ENCODE assay signal across 22 mouse cellular contexts in genomic region chr15:82979531-82979930, GRCm38 (mm10). TPM values are rescaled to one million over a fixed set of nuclear protein-coding genes. Genes with fewer than 3 reads are reported as not detected.
DNase-seq lines count a peak whose midpoint lies in the region; ATAC-seq and TF ChIP-seq lines count a peak whose summit lies in the region.
"Had no signal": no experiment of that assay in that cellular context is flagged by ENCODE, and none has a peak within 500 bp of the region (broad histone marks: within the 10 kb centered on the region; RNA-seq: fewer than 3 reads in every experiment).

No protein-coding gene starts in this region.

- H3K4me1 ChIP-seq in forebrain, embryonic 14.5 days (ENCODE audit: control insufficient read depth, insufficient read depth, low read length) = peaks cover 31% of the 10 kb centered on the region
- H3K4me1 ChIP-seq in forebrain, embryonic 11.5 days (replicated peaks; ENCODE audit: control insufficient read depth, insufficient read depth, low read length) = peaks cover 20% of the 10 kb centered on the region
- peaks cover 59% of the 10 kb centered on the region for H3K4me1 ChIP-seq in embryonic facial prominence, embryonic 10.5 days
- H3K4me1 ChIP-seq in midbrain, postnatal 0 days (ENCODE audit: insufficient read depth, low read length) = peaks cover 20% of the 10 kb centered on the region; the same call in 1 of the 2 replicates

- H3K9me3 ChIP-seq in forebrain, embryonic 14.5 days (replicated peaks; ENCODE audit: control insufficient read depth, low read length) = no peaks in the 10 kb centered on the region
- no peaks in the 10 kb centered on the region; the same call in 1 of the 2 replicates for H3K9me3 ChIP-seq in forebrain, embryonic 11.5 days (ENCODE audit: control insufficient read depth, low read length)
- H3K9me3 ChIP-seq in embryonic facial prominence, embryonic 10.5 days = no peaks in the 10 kb centered on the region
- H3K9me3 ChIP-seq in midbrain, postnatal 0 days (ENCODE audit: low read length) = no peaks in the 10 kb centered on the region
- H3K9me3 ChIP-seq: embryonic facial prominence, embryonic 12.5 days; forebrain, embryonic 12.5 days; forebrain, embryonic 15.5 days; G1E had no signal

- ATAC-seq in forebrain, embryonic 14.5 days = no peak
- no peak for ATAC-seq in forebrain, embryonic 11.5 days (replicated peaks; ENCODE audit: low FRiP score)
- ATAC-seq in midbrain, postnatal 0 days (ENCODE audit: low FRiP score) = no peak
- ATAC-seq: CD4-positive, CD25-positive, alpha-beta regulatory T cell, adult 4 months; forebrain, embryonic 15.5 days; forebrain, postnatal 0 days had no signal

- no peak overlapping the region for H3K4me2 ChIP-seq in forebrain, embryonic 14.5 days (ENCODE audit: low read length)
- H3K4me2 ChIP-seq in forebrain, embryonic 11.5 days (ENCODE audit: low read depth, low read length, severe bottlenecking) = no peak overlapping the region
- H3K4me2 ChIP-seq in midbrain, postnatal 0 days (ENCODE audit: low read depth, low read length, poor library complexity, severe bottlenecking) = no peak overlapping the region
- H3K4me2 ChIP-seq: embryonic facial prominence, embryonic 12.5 days; forebrain, embryonic 12.5 days; forebrain, embryonic 15.5 days had no signal

- DNase-seq in forebrain, embryonic 14.5 days (ENCODE audit: low spot score) = no peak
- DNase-seq in forebrain, embryonic 11.5 days (ENCODE audit: low spot score) = no peak
- DNase-seq in NIH3T3 (ENCODE audit: low read depth) = peak; percentile 52
- DNase-seq in embryonic facial prominence, embryonic 10.5 days (ENCODE audit: low spot score) = no peak
- DNase-seq in neural tube, embryonic 10.5 days (ENCODE audit: extremely low spot score, low spot score) = no peak
- no peak for DNase-seq in midbrain, postnatal 0 days (ENCODE audit: low spot score)
- DNase-seq: adrenal gland, adult 8-10 months; adrenal gland, postnatal 14 days; adrenal gland, postnatal 36 days; B cell, adult 2 months; cerebellum, adult 11-12 months; cerebellum, adult 2 months; cerebellum, adult 9-10 months; cerebellum, postnatal 25 days; embryo, embryonic 11 days; forebrain, postnatal 0 days had no signal

- 90% methylated on average over 1 of the region's 1 CpGs for WGBS in forebrain, embryonic 14.5 days
- WGBS in forebrain, embryonic 11.5 days = 90% methylated on average over 1 of the region's 1 CpGs
- WGBS in embryonic facial prominence, embryonic 10.5 days = 88% methylated on average over 1 of the region's 1 CpGs
- WGBS in midbrain, postnatal 0 days = 92% methylated on average over 1 of the region's 1 CpGs

- H3K4me3 ChIP-seq in forebrain, embryonic 14.5 days (ENCODE audit: low read depth, low read length) = no peak overlapping the region
- H3K4me3 ChIP-seq in forebrain, embryonic 11.5 days (ENCODE audit: low read depth, low read length) = no peak overlapping the region
- no peak overlapping the region for H3K4me3 ChIP-seq in embryonic facial prominence, embryonic 10.5 days
- no peak overlapping the region for H3K4me3 ChIP-seq in midbrain, postnatal 0 days (ENCODE audit: low read depth, low read length)
- H3K4me3 ChIP-seq: embryonic facial prominence, embryonic 12.5 days; forebrain, embryonic 12.5 days; forebrain, embryonic 15.5 days had no signal

- 0 out of 2 replicates have a peak overlapping the region, but pooled peaks have one; percentile 5 for H3K27ac ChIP-seq in forebrain, embryonic 14.5 days (ENCODE audit: low read depth, low read length)
- no peak overlapping the region for H3K27ac ChIP-seq in forebrain, embryonic 11.5 days (ENCODE audit: low read depth, low read length)
- H3K27ac ChIP-seq in embryonic facial prominence, embryonic 10.5 days (replicated peaks) = peak overlapping the region; percentile 44; the same call in 1 of the 2 replicates
- H3K27ac ChIP-seq in midbrain, postnatal 0 days (ENCODE audit: low read depth, low read length) = no peak overlapping the region
- H3K27ac ChIP-seq: embryonic facial prominence, embryonic 12.5 days; forebrain, embryonic 12.5 days; forebrain, embryonic 15.5 days had no signal

- no peaks in the 10 kb centered on the region for H3K36me3 ChIP-seq in forebrain, embryonic 14.5 days (ENCODE audit: control insufficient read depth, insufficient read depth, low read length)
- H3K36me3 ChIP-seq in forebrain, embryonic 11.5 days (ENCODE audit: control insufficient read depth, insufficient read depth, low read length) = no peaks in the 10 kb centered on the region
- H3K36me3 ChIP-seq in embryonic facial prominence, embryonic 10.5 days (replicated peaks) = no peaks in the 10 kb centered on the region
- H3K36me3 ChIP-seq in midbrain, postnatal 0 days (ENCODE audit: insufficient read depth, low read length) = no peaks in the 10 kb centered on the region
- H3K36me3 ChIP-seq: embryonic facial prominence, embryonic 12.5 days; forebrain, embryonic 12.5 days; forebrain, embryonic 15.5 days; G1E had no signal

- TF ChIP-seq CTCF in midbrain, postnatal 0 days (IDR thresholded peaks at IDR 0.05) = no peak

- no peak overlapping the region for H3K9ac ChIP-seq in forebrain, embryonic 14.5 days (ENCODE audit: low read length)
- H3K9ac ChIP-seq in forebrain, embryonic 11.5 days (ENCODE audit: low read length) = no peak overlapping the region; the same call in 1 of the 2 replicates
- H3K9ac ChIP-seq in midbrain, postnatal 0 days (replicated peaks; ENCODE audit: low read length, poor library complexity, severe bottlenecking) = no peak overlapping the region
- H3K9ac ChIP-seq: embryonic facial prominence, embryonic 12.5 days; forebrain, embryonic 12.5 days; forebrain, embryonic 15.5 days; forebrain, postnatal 0 days had no signal

- H3K27me3 ChIP-seq in forebrain, embryonic 14.5 days (replicated peaks; ENCODE audit: control insufficient read depth, insufficient read depth, low read length) = 0 out of 2 replicates have a peak, but pooled peaks cover 4% of the 10 kb centered on the region
- H3K27me3 ChIP-seq in forebrain, embryonic 11.5 days (ENCODE audit: control insufficient read depth, insufficient read depth, low read length) = no peaks in the 10 kb centered on the region; the same call in 1 of the 2 replicates
- peaks cover 58% of the 10 kb centered on the region for H3K27me3 ChIP-seq in embryonic facial prominence, embryonic 10.5 days (replicated peaks; ENCODE audit: low read depth, poor library complexity, severe bottlenecking)
- no peaks in the 10 kb centered on the region; the same call in 1 of the 2 replicates for H3K27me3 ChIP-seq in midbrain, postnatal 0 days (ENCODE audit: insufficient read depth, low read length)
- H3K27me3 ChIP-seq: CH12.LX; embryonic facial prominence, embryonic 12.5 days had no signal

RNA-seq across cellular contexts. Expression of gene Tcf20, which starts 8.1 kb away (rescaled TPM):
- 17.1 and 17.4 TPM in 2 replicates for polyA plus RNA-seq in forebrain, embryonic 14.5 days (2014; fragmentation: Nextera tagmentation; extraction: Ambion mirVana)
- 12.1 and 12.6 TPM in 2 replicates for polyA plus RNA-seq in forebrain, embryonic 11.5 days (2014; fragmentation: Nextera tagmentation; extraction: Ambion mirVana)
- 8.4 and 8.5 TPM in 2 replicates for polyA plus RNA-seq in embryonic facial prominence, embryonic 10.5 days (2016; fragmentation: Nextera tagmentation; extraction: Ambion mirVana)
- total RNA-seq in midbrain, postnatal 0 days (2014; rRNA removed) = 125 and 131 TPM in 2 replicates
- 10.6 and 11.8 TPM in 2 replicates for polyA plus RNA-seq in midbrain, postnatal 0 days (2015; fragmentation: Nextera tagmentation; extraction: Ambion mirVana)

RNA-seq across cellular contexts. Expression of gene Nfam1, which starts 53.6 kb away (rescaled TPM):
- 1.2 and 2.0 TPM in 2 replicates for polyA plus RNA-seq in forebrain, embryonic 14.5 days (2014; fragmentation: Nextera tagmentation; extraction: Ambion mirVana)
- 1.7 and 2.9 TPM in 2 replicates for polyA plus RNA-seq in forebrain, embryonic 11.5 days (2014; fragmentation: Nextera tagmentation; extraction: Ambion mirVana)
- polyA plus RNA-seq in embryonic facial prominence, embryonic 10.5 days (2016; fragmentation: Nextera tagmentation; extraction: Ambion mirVana) = 2.4 and 2.6 TPM in 2 replicates
- total RNA-seq in midbrain, postnatal 0 days (2014; rRNA removed) = 3.3 and 4.1 TPM in 2 replicates
- polyA plus RNA-seq in midbrain, postnatal 0 days (2015; fragmentation: Nextera tagmentation; extraction: Ambion mirVana) = 1.9 and 2.6 TPM in 2 replicates

Comparison
In these comparisons a context has a peak if more than half of its experiments do, and no peak if none do; other contexts are left out.
1. H3K27ac ChIP-seq: peak in forebrain, embryonic 14.5 days (single experiment) and embryonic facial prominence, embryonic 10.5 days (single experiment); none in forebrain, embryonic 11.5 days (single experiment) and midbrain, postnatal 0 days (single experiment).